Mouse (Mus musculus): ENCODE data around the gene Myo10. TPM values are rescaled to one million over a fixed set of nuclear protein-coding genes. Genes with fewer than 3 reads are reported as not detected.

Myo10 gene
- polyA plus RNA-seq, 1 experiment from 2014 or later = 72.8 TPM

GRCm38 (mm10) chr15:25690066-25690745 is 67.9 kb downstream of the Myo10 start:
- no peaks in the 10 kb centered on the region for H3K27me3 ChIP-seq (ENCODE audit: control insufficient read depth, insufficient read depth, low read length)
- DNase-seq (ENCODE audit: low spot score, missing footprints) = peak; percentile 91
- no peaks in the 10 kb centered on the region for H3K9me3 ChIP-seq (ENCODE audit: control insufficient read depth, low read length)
- 24% methylated on average over 15 of the region's 15 CpGs for WGBS
- peaks cover 15% of the 10 kb centered on the region for H3K4me1 ChIP-seq (ENCODE audit: control insufficient read depth, insufficient read depth, low read length)
- no peaks in the 10 kb centered on the region; the same call in 1 of the 2 replicates for H3K36me3 ChIP-seq (ENCODE audit: control insufficient read depth, insufficient read depth, low read length)
- H3K4me3 ChIP-seq (ENCODE audit: low read depth, low read length) = no peak overlapping the region
- H3K4me2 ChIP-seq = no peak overlapping the region
- peak; percentile 83 for ATAC-seq (ENCODE audit: low FRiP score)
- 0 out of 2 replicates have a peak overlapping the region, but pooled peaks have one; percentile 8 for H3K27ac ChIP-seq (ENCODE audit: low read depth, low read length)
- no peak overlapping the region for H3K9ac ChIP-seq (ENCODE audit: low read length)

GRCm38 (mm10) chr15:25690746-25691105 is 68.4 kb downstream of the Myo10 start:
- Histone ChIP-seq H3K36me3 (ENCODE audit: control insufficient read depth, insufficient read depth, low read length) (no peaks in the 10 kb centered on the region; the same call in 1 of the 2 replicates), H3K4me3 (ENCODE audit: low read depth, low read length) (no peak overlapping the region), H3K4me1 (ENCODE audit: control insufficient read depth, insufficient read depth, low read length) (peaks cover 15% of the 10 kb centered on the region), H3K4me2 (no peak overlapping the region), H3K9ac (ENCODE audit: low read length) (no peak overlapping the region), H3K27me3 (ENCODE audit: control insufficient read depth, insufficient read depth, low read length) (no peaks in the 10 kb centered on the region), H3K9me3 (ENCODE audit: control insufficient read depth, low read length) (no peaks in the 10 kb centered on the region), H3K27ac (ENCODE audit: low read depth, low read length) (0 out of 2 replicates have a peak overlapping the region, but pooled peaks have one; percentile 8)
- no peak for ATAC-seq (ENCODE audit: low FRiP score)
- WGBS = 77% methylated on average over 4 of the region's 4 CpGs
- no peak for DNase-seq (ENCODE audit: low spot score, missing footprints)

- Histone ChIP-seq H3K4me1 (ENCODE audit: control insufficient read depth, insufficient read depth, low read length) (peaks cover 15% of the 10 kb centered on the region), H3K36me3 (ENCODE audit: control insufficient read depth, insufficient read depth, low read length) (no peaks in the 10 kb centered on the region; the same call in 1 of the 2 replicates), H3K9ac (ENCODE audit: low read length) (no peak overlapping the region), H3K27ac (ENCODE audit: low read depth, low read length) (no peak overlapping the region), H3K4me3 (ENCODE audit: low read depth, low read length) (no peak overlapping the region), H3K4me2 (no peak overlapping the region), H3K27me3 (ENCODE audit: control insufficient read depth, insufficient read depth, low read length) (no peaks in the 10 kb centered on the region), H3K9me3 (ENCODE audit: control insufficient read depth, low read length) (no peaks in the 10 kb centered on the region)
- no peak for ATAC-seq (ENCODE audit: low FRiP score)
- 50% methylated on average over 21 of the region's 21 CpGs for WGBS
- no peak for DNase-seq (ENCODE audit: low spot score, missing footprints)
These were observed 70.1 kb downstream of the Myo10 start for GRCm38 (mm10) chr15:25692254-25692950.

- WGBS = 88% methylated on average over 11 of the region's 11 CpGs
- H3K27me3 ChIP-seq (ENCODE audit: control insufficient read depth, insufficient read depth, low read length) = no peaks in the 10 kb centered on the region
- no peaks in the 10 kb centered on the region; the same call in 1 of the 2 replicates for H3K36me3 ChIP-seq (ENCODE audit: control insufficient read depth, insufficient read depth, low read length)
- ATAC-seq (ENCODE audit: low FRiP score) (no peak), DNase-seq (ENCODE audit: low spot score, missing footprints) (no peak)
- no peaks in the 10 kb centered on the region for H3K9me3 ChIP-seq (ENCODE audit: control insufficient read depth, low read length)
- no peak overlapping the region for H3K27ac ChIP-seq (ENCODE audit: low read depth, low read length)
- H3K9ac ChIP-seq (ENCODE audit: low read length) = no peak overlapping the region
- H3K4me3 ChIP-seq (ENCODE audit: low read depth, low read length) = no peak overlapping the region
- H3K4me2 ChIP-seq = no peak overlapping the region
- H3K4me1 ChIP-seq (ENCODE audit: control insufficient read depth, insufficient read depth, low read length) = peaks cover 15% of the 10 kb centered on the region
These were observed 71.4 kb downstream of the Myo10 start for GRCm38 (mm10) chr15:25693708-25694107.

GRCm38 (mm10) chr15:25694749-25695148 is 72.4 kb downstream of the Myo10 start:
- Histone ChIP-seq H3K36me3 (ENCODE audit: control insufficient read depth, insufficient read depth, low read length) (no peaks in the 10 kb centered on the region), H3K4me1 (ENCODE audit: control insufficient read depth, insufficient read depth, low read length) (peaks cover 8% of the 10 kb centered on the region), H3K27ac (ENCODE audit: low read depth, low read length) (no peak overlapping the region), H3K9me3 (ENCODE audit: control insufficient read depth, low read length) (no peaks in the 10 kb centered on the region), H3K9ac (ENCODE audit: low read length) (no peak overlapping the region), H3K27me3 (ENCODE audit: control insufficient read depth, insufficient read depth, low read length) (no peaks in the 10 kb centered on the region), H3K4me3 (ENCODE audit: low read depth, low read length) (no peak overlapping the region), H3K4me2 (no peak overlapping the region)
- DNase-seq (ENCODE audit: low spot score, missing footprints) (no peak), ATAC-seq (ENCODE audit: low FRiP score) (no peak)
- WGBS = 98% methylated on average over 3 of the region's 4 CpGs

- Histone ChIP-seq H3K27me3 (ENCODE audit: control insufficient read depth, insufficient read depth, low read length) (no peaks in the 10 kb centered on the region), H3K4me2 (no peak overlapping the region), H3K4me1 (ENCODE audit: control insufficient read depth, insufficient read depth, low read length) (peaks cover 5% of the 10 kb centered on the region; the same call in 1 of the 2 replicates), H3K9me3 (ENCODE audit: control insufficient read depth, low read length) (no peaks in the 10 kb centered on the region), H3K36me3 (ENCODE audit: control insufficient read depth, insufficient read depth, low read length) (no peaks in the 10 kb centered on the region), H3K4me3 (ENCODE audit: low read depth, low read length) (no peak overlapping the region), H3K9ac (ENCODE audit: low read length) (no peak overlapping the region), H3K27ac (ENCODE audit: low read depth, low read length) (no peak overlapping the region)
- 96% methylated on average over 3 of the region's 3 CpGs for WGBS
- DNase-seq (ENCODE audit: low spot score, missing footprints) (no peak), ATAC-seq (ENCODE audit: low FRiP score) (no peak)
These were observed 72.9 kb downstream of the Myo10 start for GRCm38 (mm10) chr15:25695253-25695652.

GRCm38 (mm10) chr15:25695883-25696282 is 73.6 kb downstream of the Myo10 start:
- ATAC-seq (ENCODE audit: low FRiP score) (no peak), DNase-seq (ENCODE audit: low spot score, missing footprints) (no peak)
- H3K4me1 ChIP-seq (ENCODE audit: control insufficient read depth, insufficient read depth, low read length) = peaks cover 3% of the 10 kb centered on the region; the same call in 1 of the 2 replicates
- no peaks in the 10 kb centered on the region for H3K36me3 ChIP-seq (ENCODE audit: control insufficient read depth, insufficient read depth, low read length)
- H3K9me3 ChIP-seq (ENCODE audit: control insufficient read depth, low read length) = no peaks in the 10 kb centered on the region
- H3K4me2 ChIP-seq = no peak overlapping the region
- WGBS = 93% methylated on average over 7 of the region's 7 CpGs
- H3K27ac ChIP-seq (ENCODE audit: low read depth, low read length) = no peak overlapping the region
- no peak overlapping the region for H3K4me3 ChIP-seq (ENCODE audit: low read depth, low read length)
- no peaks in the 10 kb centered on the region for H3K27me3 ChIP-seq (ENCODE audit: control insufficient read depth, insufficient read depth, low read length)
- H3K9ac ChIP-seq (ENCODE audit: low read length) = no peak overlapping the region

GRCm38 (mm10) chr15:25696660-25697059 is 74.3 kb downstream of the Myo10 start:
- WGBS = 93% methylated on average over 6 of the region's 6 CpGs
- ATAC-seq (ENCODE audit: low FRiP score) = no peak
- Histone ChIP-seq H3K4me1 (ENCODE audit: control insufficient read depth, insufficient read depth, low read length) (no peaks in the 10 kb centered on the region), H3K27me3 (ENCODE audit: control insufficient read depth, insufficient read depth, low read length) (no peaks in the 10 kb centered on the region), H3K36me3 (ENCODE audit: control insufficient read depth, insufficient read depth, low read length) (no peaks in the 10 kb centered on the region), H3K27ac (ENCODE audit: low read depth, low read length) (no peak overlapping the region), H3K4me2 (no peak overlapping the region), H3K9me3 (ENCODE audit: control insufficient read depth, low read length) (no peaks in the 10 kb centered on the region), H3K9ac (ENCODE audit: low read length) (no peak overlapping the region), H3K4me3 (ENCODE audit: low read depth, low read length) (no peak overlapping the region)
- DNase-seq (ENCODE audit: low spot score, missing footprints) = no peak

- H3K27ac ChIP-seq (ENCODE audit: low read depth, low read length) = no peak overlapping the region
- H3K4me3 ChIP-seq (ENCODE audit: low read depth, low read length) = no peak overlapping the region
- 70% methylated on average over 4 of the region's 4 CpGs for WGBS
- ATAC-seq (ENCODE audit: low FRiP score) (no peak), DNase-seq (ENCODE audit: low spot score, missing footprints) (no peak)
- no peak overlapping the region for H3K9ac ChIP-seq (ENCODE audit: low read length)
- H3K9me3 ChIP-seq (ENCODE audit: control insufficient read depth, low read length) = no peaks in the 10 kb centered on the region; the same call in 1 of the 2 replicates
- no peaks in the 10 kb centered on the region for H3K36me3 ChIP-seq (ENCODE audit: control insufficient read depth, insufficient read depth, low read length)
- no peaks in the 10 kb centered on the region for H3K27me3 ChIP-seq (ENCODE audit: control insufficient read depth, insufficient read depth, low read length)
- no peaks in the 10 kb centered on the region for H3K4me1 ChIP-seq (ENCODE audit: control insufficient read depth, insufficient read depth, low read length)
- H3K4me2 ChIP-seq = no peak overlapping the region
These were observed 76.8 kb downstream of the Myo10 start for GRCm38 (mm10) chr15:25699032-25699557.

Measured in midbrain, embryonic 11.5 days (tissue).